In genomic region chr17:35720340-35720727, GRCm38 (mm10) we compare ENCODE assay signal across 9 mouse cellular contexts. TPM values are rescaled to one million over a fixed set of nuclear protein-coding genes. Genes with fewer than 3 reads are reported as not detected.
A peak's percentile ranks its signal among the peaks of the same experiment; 100 is the strongest.
DNase-seq lines count a peak whose midpoint lies in the region; ATAC-seq lines count a peak whose summit lies in the region.
"Had no signal": no experiment of that assay in that cellular context is flagged by ENCODE, and none has a peak within 500 bp of the region (broad histone marks: within the 10 kb centered on the region; RNA-seq: fewer than 3 reads in every experiment).

No protein-coding gene starts in this region.

- 0 out of 2 replicates have a peak, but pooled peaks have one; percentile 34 for ATAC-seq in liver, embryonic 13.5 days (ENCODE audit: low read depth)
- no peak for ATAC-seq in liver, embryonic 12.5 days
- ATAC-seq in kidney, embryonic 16.5 days (ENCODE audit: low FRiP score, low TSS enrichment): peak; percentile 53

- no peaks in the 10 kb centered on the region for H3K9me3 ChIP-seq in liver, embryonic 13.5 days (replicated peaks)
- H3K9me3 ChIP-seq in liver, embryonic 12.5 days (replicated peaks): no peaks in the 10 kb centered on the region
- no peaks in the 10 kb centered on the region for H3K9me3 ChIP-seq in kidney, embryonic 16.5 days (ENCODE audit: low read length)
- 0 out of 2 replicates have a peak, but pooled peaks cover 2% of the 10 kb centered on the region for H3K9me3 ChIP-seq in midbrain, embryonic 10.5 days (replicated peaks)

- peaks cover 7% of the 10 kb centered on the region; the same call in 1 of the 2 replicates for H3K4me1 ChIP-seq in liver, embryonic 13.5 days (replicated peaks)
- peaks cover 2% of the 10 kb centered on the region; the same call in 1 of the 2 replicates for H3K4me1 ChIP-seq in liver, embryonic 12.5 days
- peaks cover 23% of the 10 kb centered on the region for H3K4me1 ChIP-seq in kidney, embryonic 16.5 days (ENCODE audit: insufficient read depth, low read length)
- peaks cover 17% of the 10 kb centered on the region for H3K4me1 ChIP-seq in midbrain, embryonic 10.5 days

- no peaks in the 10 kb centered on the region for H3K36me3 ChIP-seq in liver, embryonic 13.5 days
- no peaks in the 10 kb centered on the region for H3K36me3 ChIP-seq in liver, embryonic 12.5 days
- no peaks in the 10 kb centered on the region for H3K36me3 ChIP-seq in kidney, embryonic 16.5 days (ENCODE audit: insufficient read depth, low read length)
- H3K36me3 ChIP-seq in midbrain, embryonic 10.5 days: no peaks in the 10 kb centered on the region

- H3K27me3 ChIP-seq in liver, embryonic 13.5 days: peaks cover 57% of the 10 kb centered on the region
- H3K27me3 ChIP-seq in liver, embryonic 12.5 days (replicated peaks): peaks cover 62% of the 10 kb centered on the region
- no peaks in the 10 kb centered on the region for H3K27me3 ChIP-seq in kidney, embryonic 16.5 days (ENCODE audit: insufficient read depth, low read length)
- H3K27me3 ChIP-seq in midbrain, embryonic 10.5 days (ENCODE audit: low read depth, poor library complexity, severe bottlenecking): peaks cover 29% of the 10 kb centered on the region

- WGBS in liver, embryonic 13.5 days (ENCODE audit: insufficient replicate concordance): 47% methylated on average over 9 of the region's 11 CpGs
- WGBS in liver, embryonic 12.5 days (ENCODE audit: insufficient replicate concordance): 36% methylated on average over 11 of the region's 11 CpGs
- 10% methylated on average over 11 of the region's 11 CpGs for WGBS in kidney, embryonic 16.5 days
- WGBS in midbrain, embryonic 10.5 days: 33% methylated on average over 11 of the region's 11 CpGs

- no peak overlapping the region for H3K4me2 ChIP-seq in liver, embryonic 13.5 days
- no peak overlapping the region for H3K4me2 ChIP-seq in liver, embryonic 12.5 days
- H3K4me2 ChIP-seq in kidney, embryonic 16.5 days (replicated peaks; ENCODE audit: low read depth, low read length): peak overlapping the region; percentile 32; the same call in 1 of the 2 replicates

- no peak overlapping the region for H3K27ac ChIP-seq in liver, embryonic 13.5 days
- H3K27ac ChIP-seq in liver, embryonic 12.5 days: no peak overlapping the region
- H3K27ac ChIP-seq in kidney, embryonic 16.5 days (ENCODE audit: low read length): peak overlapping the region; percentile 41; the same call in 1 of the 2 replicates
- peak overlapping the region; percentile 63 for H3K27ac ChIP-seq in midbrain, embryonic 10.5 days (replicated peaks)
- H3K27ac ChIP-seq: heart, adult 2 months had no signal

- no peak for DNase-seq in liver, embryonic 13.5 days
- DNase-seq in frontal cortex, postnatal 14 days (ENCODE audit: low spot score in 2 of 2): peak; percentile 31 to 38
- no peak for DNase-seq in midbrain, embryonic 10.5 days (ENCODE audit: low spot score)
- DNase-seq in c-Kit-positive CD71-positive TER-119-positive erythroid progenitor cells, embryonic 14.5 days (ENCODE audit: low spot score): no peak
- no peak for DNase-seq in gastrocnemius, adult 8-10 months (ENCODE audit: low spot score in 2 of 2)
- no peak for DNase-seq in layer of hippocampus, adult 18-20 months (ENCODE audit: low spot score in 2 of 2)

- no peak overlapping the region for H3K4me3 ChIP-seq in liver, embryonic 13.5 days (replicated peaks)
- no peak overlapping the region for H3K4me3 ChIP-seq in liver, embryonic 12.5 days
- H3K4me3 ChIP-seq in kidney, embryonic 16.5 days (ENCODE audit: low read length): no peak overlapping the region
- no peak overlapping the region for H3K4me3 ChIP-seq in midbrain, embryonic 10.5 days
- H3K4me3 ChIP-seq: heart, adult 2 months had no signal

- no peak overlapping the region for H3K9ac ChIP-seq in liver, embryonic 13.5 days
- H3K9ac ChIP-seq in liver, embryonic 12.5 days: no peak overlapping the region
- H3K9ac ChIP-seq in kidney, embryonic 16.5 days (replicated peaks; ENCODE audit: low read length): peak overlapping the region; percentile 42; the same call in 1 of the 2 replicates

RNA-seq across cellular contexts. Expression of gene Ddr1, which starts 15.9 kb away (rescaled TPM):
- 2.9 and 3.7 TPM in 2 replicates for polyA plus RNA-seq in liver, embryonic 13.5 days (2015; fragmentation: Nextera tagmentation; extraction: Ambion mirVana)
- polyA plus RNA-seq in liver, embryonic 12.5 days (2016; fragmentation: Nextera tagmentation; extraction: Ambion mirVana): 5.7 and 6.1 TPM in 2 replicates
- 107 and 108 TPM in 2 replicates for polyA plus RNA-seq in kidney, embryonic 16.5 days (2015; fragmentation: Nextera tagmentation; extraction: Ambion mirVana)
- polyA plus RNA-seq in midbrain, embryonic 10.5 days (2016; fragmentation: Nextera tagmentation; extraction: Ambion mirVana): 142 and 193 TPM in 2 replicates
- total RNA-seq in gastrocnemius, adult 8-10 months (2022): 10 to 100 TPM; 13.7 to 20.0 (median 15.9) TPM
- 10 to 100 TPM; 59.0 to 59.7 TPM for total RNA-seq in layer of hippocampus, adult 18-20 months (2021)

RNA-seq across cellular contexts. Expression of gene Gtf2h4, which starts 46.8 kb away (rescaled TPM):
- polyA plus RNA-seq in liver, embryonic 13.5 days (2015; fragmentation: Nextera tagmentation; extraction: Ambion mirVana): 31.9 and 33.9 TPM in 2 replicates
- 38.3 and 44.0 TPM in 2 replicates for polyA plus RNA-seq in liver, embryonic 12.5 days (2016; fragmentation: Nextera tagmentation; extraction: Ambion mirVana)
- 51.9 and 55.6 TPM in 2 replicates for polyA plus RNA-seq in kidney, embryonic 16.5 days (2015; fragmentation: Nextera tagmentation; extraction: Ambion mirVana)
- polyA plus RNA-seq in midbrain, embryonic 10.5 days (2016; fragmentation: Nextera tagmentation; extraction: Ambion mirVana): 50.1 and 52.3 TPM in 2 replicates
- 10 to 100 TPM; 16.0 to 21.6 (median 17.9) TPM for total RNA-seq in gastrocnemius, adult 8-10 months (2022)
- total RNA-seq in layer of hippocampus, adult 18-20 months (2021): 10 to 100 TPM; 33.3 to 34.5 TPM

RNA-seq across cellular contexts. Expression of gene Vars2, which starts 52.9 kb away (rescaled TPM):
- polyA plus RNA-seq in liver, embryonic 13.5 days (2015; fragmentation: Nextera tagmentation; extraction: Ambion mirVana): 7.7 TPM in 2 replicates
- polyA plus RNA-seq in liver, embryonic 12.5 days (2016; fragmentation: Nextera tagmentation; extraction: Ambion mirVana): 10.7 and 11.8 TPM in 2 replicates
- 19.8 and 21.0 TPM in 2 replicates for polyA plus RNA-seq in kidney, embryonic 16.5 days (2015; fragmentation: Nextera tagmentation; extraction: Ambion mirVana)
- polyA plus RNA-seq in midbrain, embryonic 10.5 days (2016; fragmentation: Nextera tagmentation; extraction: Ambion mirVana): 19.3 and 20.6 TPM in 2 replicates
- total RNA-seq in gastrocnemius, adult 8-10 months (2022): 10 to 100 TPM in 2 of 4 experiments, 1 to 10 TPM in 2; 9.0 to 15.4 (median 10.3) TPM
- 10 to 100 TPM; 35.9 to 37.4 TPM for total RNA-seq in layer of hippocampus, adult 18-20 months (2021)

Comparison
In these comparisons a context has a peak if more than half of its experiments do, and no peak if none do; other contexts are left out.
1. DNase-seq: peak in frontal cortex, postnatal 14 days (2 of 2); none in liver, embryonic 13.5 days (single experiment), midbrain, embryonic 10.5 days (single experiment), c-Kit-positive CD71-positive TER-119-positive erythroid progenitor cells, embryonic 14.5 days (single experiment), gastrocnemius, adult 8-10 months (0 of 2) and layer of hippocampus, adult 18-20 months (0 of 2).
2. H3K27ac ChIP-seq: peak in kidney, embryonic 16.5 days (single experiment) and midbrain, embryonic 10.5 days (single experiment); none in liver, embryonic 13.5 days (single experiment) and liver, embryonic 12.5 days (single experiment).
3. RNA of gene Ddr1, which starts 15.9 kb away (polyA plus RNA-seq): 142 to 193 TPM in midbrain, embryonic 10.5 days and 107 to 108 TPM in kidney, embryonic 16.5 days; 5.7 to 6.1 TPM in liver, embryonic 12.5 days and 2.9 to 3.7 TPM in liver, embryonic 13.5 days; every median in the first group is over 10 times any median in the second.